Mouse (Mus musculus) heart, embryonic 16.5 days (tissue): ENCODE measurements around the gene Tsen34. TPM values are rescaled to one million over a fixed set of nuclear protein-coding genes. Genes with fewer than 3 reads are reported as not detected.
"Not testable (repeated sequence)": the region's sequence is repeated elsewhere in the genome, so short reads cannot be mapped to it uniquely, and the experiment has no call there.

Source experiments
- ATAC-seq: fragments of 200-750 bp; cut with Nextera tagmentation; replicated peaks from 2 replicates; pipeline ENCODE4 v1.8.0; 2017; ENCODE audit warnings: moderate number of reproducible peaks; ENCODE audit not compliant: insufficient read depth, low FRiP score; ENCODE audit errors: extremely low read depth
- H3K27ac ChIP-seq: fragments of 300-500 bp; sonication (generic); 2 replicates; pipeline ENCODE4 v1.5.1; 2014; ENCODE audit warnings: mild to moderate bottlenecking, low read length, control low read depth, moderate library complexity
- H3K27me3 ChIP-seq: fragments of 300-500 bp; sonication (generic); 2 replicates; pipeline ENCODE4 v1.6.1; 2014; ENCODE audit warnings: low read length, mixed read lengths; ENCODE audit not compliant: control insufficient read depth, insufficient read depth
- H3K36me3 ChIP-seq: fragments of 300-500 bp; sonication (generic); 2 replicates; pipeline ENCODE4 v1.6.1; 2014; ENCODE audit not compliant: control insufficient read depth, insufficient read depth
- H3K4me1 ChIP-seq: fragments of 300-500 bp; sonication (generic); 2 replicates; pipeline ENCODE4 v1.6.1; 2014; ENCODE audit warnings: low read length, mixed read lengths; ENCODE audit not compliant: control insufficient read depth, insufficient read depth
- H3K4me2 ChIP-seq: fragments of 300-500 bp; sonication (generic); 2 replicates; pipeline ENCODE4 v1.6.1; 2014; ENCODE audit warnings: low read depth, mild to moderate bottlenecking, control low read depth, low read length
- H3K4me3 ChIP-seq: fragments of 300-500 bp; sonication (generic); 2 replicates; pipeline ENCODE4 v1.5.1; 2014; ENCODE audit warnings: mild to moderate bottlenecking, control low read depth, low read length
- H3K9ac ChIP-seq: fragments of 300-500 bp; sonication (generic); 2 replicates; pipeline ENCODE4 v1.6.1; 2014; ENCODE audit warnings: low read length, control low read depth
- H3K9me3 ChIP-seq: fragments of 300-500 bp; sonication (generic); replicated peaks from 2 replicates; pipeline ENCODE4 v1.6.1; 2016; ENCODE audit warnings: low read length; ENCODE audit not compliant: control insufficient read depth
- WGBS: fragments of 180-500 bp; shearing (Covaris S2); extraction: QIAGEN DNeasy Blood & Tissue Kit; methylation state at CpG from one replicate; pipeline ENCODE4 v1.1.7; 2014; 5-methylcytosine and 5-hydroxymethylcytosine counted together
- polyA plus RNA-seq: library from polyadenylated mRNA; unstranded; fragments of >200 nt; fragmentation: Nextera tagmentation; extraction: Ambion mirVana; gene quantifications from 2 replicates; pipeline ENCODE4 v1.2.1, GENCODE M21; 2015

Gene Tsen34
- polyA plus RNA-seq, 1 experiment from 2014 or later: 207 TPM

DNA sequence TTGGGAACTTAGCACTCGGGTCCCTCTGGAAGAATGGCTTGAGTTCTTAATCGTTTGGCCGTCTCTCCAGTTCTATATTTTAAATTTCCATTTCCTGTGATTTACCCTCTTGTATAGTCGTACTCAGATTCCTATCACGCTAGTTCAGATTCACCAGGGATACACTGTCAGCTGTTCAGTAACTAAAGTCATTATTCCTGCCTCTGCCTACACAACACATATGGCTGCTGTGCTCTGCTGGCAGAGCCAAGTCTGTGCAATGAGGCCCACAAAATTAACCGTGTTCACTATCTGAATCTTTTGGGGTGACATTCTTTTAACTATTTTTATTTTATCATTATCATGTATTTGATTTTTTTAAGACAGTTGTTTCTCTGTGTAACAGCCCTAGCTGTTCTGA lies 5.8 kb downstream of the Tsen34 start:
- Histone ChIP-seq H3K4me3 (no peak overlapping the region), H3K9me3 (no peaks in the 10 kb centered on the region), H3K36me3 (peaks cover 44% of the 10 kb centered on the region), H3K4me1 (0 out of 2 replicates have a peak, but pooled peaks cover 5% of the 10 kb centered on the region), H3K4me2 (no peak overlapping the region), H3K27ac (no peak overlapping the region), H3K9ac (no peak overlapping the region), H3K27me3 (no peaks in the 10 kb centered on the region)
- no peak for ATAC-seq
- 93% methylated on average over 6 of the region's 6 CpGs for WGBS

- Histone ChIP-seq H3K4me3 (peak overlapping the region; percentile 89), H3K9me3 (no peaks in the 10 kb centered on the region), H3K36me3 (peaks cover 47% of the 10 kb centered on the region), H3K4me2 (peak overlapping the region; percentile 92), H3K9ac (peak overlapping the region; percentile 69), H3K27ac (peak overlapping the region; percentile 98), H3K4me1 (peaks cover 20% of the 10 kb centered on the region), H3K27me3 (no peaks in the 10 kb centered on the region)
- peak; percentile 28; the same call in 1 of the 2 replicates for ATAC-seq
- WGBS: 20% methylated on average over 6 of the region's 6 CpGs
Measured at GRCm38 (mm10) chr7:3703148-3703878, 10.7 kb downstream of the Tsen34 start.

DNA sequence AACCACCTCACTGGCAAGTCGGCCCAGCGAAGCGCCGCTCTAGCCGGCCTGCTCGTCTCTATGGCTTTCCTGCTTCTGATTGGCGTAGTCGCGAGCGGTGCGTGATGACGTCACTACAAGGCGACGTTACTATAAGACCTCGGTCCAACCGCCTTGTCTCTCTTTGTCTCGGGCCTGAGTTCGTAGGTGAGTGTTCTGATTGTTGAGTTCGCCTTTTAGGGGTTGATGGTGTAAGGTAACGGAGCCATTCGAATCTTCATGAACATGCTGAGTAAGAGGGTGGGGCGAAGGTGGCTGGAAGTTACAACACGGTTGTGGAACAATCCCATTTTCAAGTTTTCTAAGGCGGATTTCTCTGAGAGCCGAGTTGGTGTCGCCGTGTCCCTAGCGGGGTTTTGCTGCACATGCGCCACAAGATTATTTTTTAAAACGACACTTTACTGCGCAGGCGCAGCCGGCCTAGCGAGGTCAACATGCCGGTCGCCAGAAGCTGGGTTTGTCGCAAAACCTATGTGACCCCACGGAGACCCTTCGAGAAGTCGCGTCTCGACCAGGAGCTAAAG lies 11.3 kb downstream of the Tsen34 start, which contains the start of gene Rps9:
Gene Rps9 (plus strand): TSS at position 115 of the 563 bp plus-strand sequence.
- Histone ChIP-seq H3K27me3 (no peaks in the 10 kb centered on the region), H3K36me3 (peaks cover 41% of the 10 kb centered on the region), H3K9me3 (no peaks in the 10 kb centered on the region), H3K4me3 (peak within 1 kb of the TSS; percentile 89), H3K9ac (peak within 1 kb of the TSS; percentile 89), H3K4me1 (peaks cover 20% of the 10 kb centered on the region), H3K27ac (peak within 1 kb of the TSS; percentile 98), H3K4me2 (peak within 1 kb of the TSS; percentile 92)
- 2% methylated on average over 42 of the region's 42 CpGs for WGBS
- peak; percentile 94 for ATAC-seq

DNA sequence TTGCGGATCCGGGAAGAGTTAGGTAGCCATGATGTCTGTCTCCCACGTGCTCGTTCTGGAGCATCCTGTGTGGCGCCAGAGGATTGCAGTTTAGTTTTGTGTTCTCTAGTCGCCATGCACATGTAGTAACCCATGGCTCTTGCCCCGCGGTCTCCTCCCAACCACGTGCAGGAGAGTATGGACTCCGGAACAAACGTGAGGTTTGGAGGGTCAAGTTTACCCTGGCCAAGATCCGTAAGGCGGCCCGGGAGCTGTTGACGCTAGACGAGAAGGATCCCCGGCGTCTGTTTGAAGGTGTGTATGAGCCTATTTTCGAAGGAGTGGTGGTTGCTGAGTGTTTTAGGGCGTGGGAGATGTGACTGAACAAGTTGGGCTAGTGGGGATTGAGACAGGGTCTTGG lies 11.8 kb downstream of the Tsen34 start:
- Histone ChIP-seq H3K4me1 (peaks cover 20% of the 10 kb centered on the region), H3K36me3 (peaks cover 38% of the 10 kb centered on the region), H3K4me3 (peak overlapping the region; percentile 89), H3K27me3 (no peaks in the 10 kb centered on the region), H3K27ac (peak overlapping the region; percentile 98), H3K4me2 (peak overlapping the region; percentile 92), H3K9me3 (no peaks in the 10 kb centered on the region), H3K9ac (peak overlapping the region; percentile 89)
- ATAC-seq: 0 out of 2 replicates have a peak, but pooled peaks have one; percentile 22
- WGBS: under 1% methylated on average over 20 of the region's 20 CpGs

GRCm38 (mm10) chr7:3705461-3705860 lies 12.8 kb downstream of the Tsen34 start:
- peaks cover 32% of the 10 kb centered on the region for H3K36me3 ChIP-seq
- H3K9me3 ChIP-seq: not testable (repeated sequence)

DNA sequence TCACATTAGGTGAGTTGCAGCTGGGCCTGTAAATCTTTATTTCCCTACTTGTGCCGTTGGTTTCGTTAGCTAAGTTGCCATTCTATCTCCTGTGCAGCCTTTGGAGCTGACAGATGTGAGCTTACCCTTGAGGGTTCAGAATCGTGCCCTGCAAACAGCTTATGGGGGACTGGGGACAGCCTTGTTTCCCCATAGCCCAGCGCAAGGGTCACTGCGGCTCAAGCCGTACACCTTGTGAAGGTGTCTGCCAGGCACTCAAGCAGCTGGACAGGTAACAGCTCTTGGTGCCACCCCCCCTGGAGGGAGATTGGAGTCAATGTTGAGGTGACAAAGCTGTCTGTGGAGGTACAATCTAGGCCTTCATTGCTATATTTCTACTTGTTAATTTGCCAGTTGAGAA lies 13.2 kb downstream of the Tsen34 start:
- no peak for ATAC-seq

More at GRCm38 (mm10) chr7:3705461-3705860, 12.8 kb downstream of the Tsen34 start:
- peak overlapping the region; percentile 89 for H3K4me3 ChIP-seq
- 3% methylated on average over 6 of the region's 7 CpGs for WGBS
- H3K27me3 ChIP-seq, ATAC-seq: not testable (repeated sequence)
- 0 out of 2 replicates have a peak overlapping the region, but pooled peaks have one; percentile 1 for H3K27ac ChIP-seq
- H3K9ac ChIP-seq: peak overlapping the region; percentile 89
- H3K4me2 ChIP-seq: peak overlapping the region; percentile 92
- H3K4me1 ChIP-seq: peaks cover 20% of the 10 kb centered on the region

GRCm38 (mm10) chr7:3706343-3706934 lies 13.8 kb downstream of the Tsen34 start:
- Histone ChIP-seq H3K27ac (no peak overlapping the region; the same call in 1 of the 2 replicates), H3K4me1 (peaks cover 20% of the 10 kb centered on the region), H3K4me3 (peak overlapping the region; percentile 89), H3K36me3 (peaks cover 24% of the 10 kb centered on the region), H3K4me2 (peak overlapping the region; percentile 92), H3K9ac (peak overlapping the region; percentile 89), H3K9me3 (no peaks in the 10 kb centered on the region), H3K27me3 (no peaks in the 10 kb centered on the region)
- ATAC-seq: no peak
- WGBS: 59% methylated on average over 11 of the region's 11 CpGs

More for the DNA sequence above, 13.2 kb downstream of the Tsen34 start:
- Histone ChIP-seq H3K9ac (peak overlapping the region; percentile 89), H3K4me1 (peaks cover 20% of the 10 kb centered on the region), H3K27ac (peak overlapping the region; percentile 1; the same call in 1 of the 2 replicates), H3K4me3 (peak overlapping the region; percentile 89), H3K27me3 (no peaks in the 10 kb centered on the region), H3K36me3 (peaks cover 30% of the 10 kb centered on the region), H3K4me2 (peak overlapping the region; percentile 92), H3K9me3 (no peaks in the 10 kb centered on the region)
- WGBS: 22% methylated on average over 6 of the region's 6 CpGs

- H3K9me3 ChIP-seq: no peaks in the 10 kb centered on the region
- H3K4me1 ChIP-seq: peaks cover 20% of the 10 kb centered on the region
- H3K4me3 ChIP-seq: no peak overlapping the region; the same call in 1 of the 2 replicates
- no peak overlapping the region for H3K4me2 ChIP-seq
- H3K9ac ChIP-seq: no peak overlapping the region
- 45% methylated on average over 4 of the region's 4 CpGs for WGBS
- 0 out of 2 replicates have a peak overlapping the region, but pooled peaks have one; percentile 18 for H3K27ac ChIP-seq
- no peaks in the 10 kb centered on the region for H3K27me3 ChIP-seq
- no peak for ATAC-seq
- peaks cover 22% of the 10 kb centered on the region for H3K36me3 ChIP-seq
Measured at GRCm38 (mm10) chr7:3707027-3707426, 14.4 kb downstream of the Tsen34 start.
